Mouse (Mus musculus): ENCODE data around the gene Trank1. TPM values are rescaled to one million over a fixed set of nuclear protein-coding genes. Genes with fewer than 3 reads are reported as not detected.

The Trank1 gene
- polyA plus RNA-seq, 1 experiment from 2014 or later = 1.7 TPM

- ATAC-seq (ENCODE audit: low FRiP score, low read depth) = no peak
Observed at GRCm38 (mm10) chr9:111385526-111386491, 74.3 kb downstream of the Trank1 start.

GRCm38 (mm10) chr9:111386569-111386968 lies 75.0 kb downstream of the Trank1 start:
- WGBS = 80% methylated on average over 2 of the region's 2 CpGs

More at GRCm38 (mm10) chr9:111385526-111386491, 74.3 kb downstream of the Trank1 start:
- H3K4me1 ChIP-seq = 0 out of 2 replicates have a peak, but pooled peaks cover 8% of the 10 kb centered on the region
- no peaks in the 10 kb centered on the region for H3K9me3 ChIP-seq
- H3K9ac ChIP-seq (replicated peaks) = no peak overlapping the region
- WGBS = 88% methylated on average over 5 of the region's 5 CpGs
- no peak overlapping the region for H3K27ac ChIP-seq (replicated peaks)
- no peaks in the 10 kb centered on the region for H3K27me3 ChIP-seq
- H3K4me3 ChIP-seq = no peak overlapping the region
- H3K36me3 ChIP-seq = no peaks in the 10 kb centered on the region
- H3K4me2 ChIP-seq (replicated peaks) = no peak overlapping the region

GRCm38 (mm10) chr9:111387576-111387975 lies 76.0 kb downstream of the Trank1 start:
- Histone ChIP-seq H3K4me2 (replicated peaks) (no peak overlapping the region), H3K9me3 (no peaks in the 10 kb centered on the region), H3K27ac (replicated peaks) (no peak overlapping the region), H3K4me1 (0 out of 2 replicates have a peak, but pooled peaks cover 8% of the 10 kb centered on the region), H3K9ac (replicated peaks) (no peak overlapping the region), H3K27me3 (no peaks in the 10 kb centered on the region), H3K36me3 (no peaks in the 10 kb centered on the region), H3K4me3 (no peak overlapping the region)
- ATAC-seq (ENCODE audit: low FRiP score, low read depth) = no peak
- WGBS = 91% methylated on average over 4 of the region's 4 CpGs

More at GRCm38 (mm10) chr9:111386569-111386968, 75.0 kb downstream of the Trank1 start:
- H3K36me3 ChIP-seq = no peaks in the 10 kb centered on the region
- H3K27ac ChIP-seq (replicated peaks) = no peak overlapping the region
- no peaks in the 10 kb centered on the region for H3K27me3 ChIP-seq
- H3K4me2 ChIP-seq (replicated peaks) = no peak overlapping the region
- no peak for ATAC-seq (ENCODE audit: low FRiP score, low read depth)
- no peaks in the 10 kb centered on the region for H3K9me3 ChIP-seq
- no peak overlapping the region for H3K4me3 ChIP-seq
- no peak overlapping the region for H3K9ac ChIP-seq (replicated peaks)
- 0 out of 2 replicates have a peak, but pooled peaks cover 8% of the 10 kb centered on the region for H3K4me1 ChIP-seq

- H3K9me3 ChIP-seq = no peaks in the 10 kb centered on the region
- no peaks in the 10 kb centered on the region for H3K36me3 ChIP-seq
Observed at GRCm38 (mm10) chr9:111390016-111390415, 78.5 kb downstream of the Trank1 start.

DNA sequence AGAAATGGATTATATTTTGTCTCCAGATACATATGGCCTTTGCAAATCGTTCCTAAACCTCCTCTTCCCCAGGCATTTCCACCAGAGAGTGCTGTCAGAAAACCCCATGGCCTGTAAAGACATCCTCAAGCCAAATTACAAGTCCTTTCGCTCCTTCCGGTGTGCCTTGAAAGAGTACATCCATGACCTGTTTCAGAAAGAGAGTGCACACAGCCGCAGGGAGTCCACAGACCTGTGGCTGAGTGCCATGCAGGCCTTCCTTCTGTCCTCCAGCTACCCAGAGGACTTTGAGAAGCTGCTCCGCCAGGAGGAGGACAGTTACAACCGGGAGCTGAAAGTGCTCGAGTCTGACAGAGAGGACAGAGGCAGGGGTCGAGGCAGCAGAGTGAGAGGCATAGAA lies 79.5 kb downstream of the Trank1 start:
- no peaks in the 10 kb centered on the region for H3K27me3 ChIP-seq
- H3K27ac ChIP-seq (replicated peaks) = no peak overlapping the region
- no peak for ATAC-seq (ENCODE audit: low FRiP score, low read depth)
- H3K4me1 ChIP-seq = no peaks in the 10 kb centered on the region
- 79% methylated on average over 8 of the region's 8 CpGs for WGBS
- H3K4me3 ChIP-seq = no peak overlapping the region
- H3K36me3 ChIP-seq = no peaks in the 10 kb centered on the region
- no peak overlapping the region for H3K9ac ChIP-seq (replicated peaks)
- no peaks in the 10 kb centered on the region for H3K9me3 ChIP-seq
- no peak overlapping the region for H3K4me2 ChIP-seq (replicated peaks)

More at GRCm38 (mm10) chr9:111390016-111390415, 78.5 kb downstream of the Trank1 start:
- Histone ChIP-seq H3K4me1 (no peaks in the 10 kb centered on the region), H3K9ac (replicated peaks) (no peak overlapping the region), H3K4me2 (replicated peaks) (no peak overlapping the region), H3K4me3 (no peak overlapping the region), H3K27me3 (no peaks in the 10 kb centered on the region), H3K27ac (replicated peaks) (no peak overlapping the region)
- 87% methylated on average over 9 of the region's 9 CpGs for WGBS
- no peak for ATAC-seq (ENCODE audit: low FRiP score, low read depth)

GRCm38 (mm10) chr9:111391926-111392442 lies 80.4 kb downstream of the Trank1 start:
- Histone ChIP-seq H3K9ac (replicated peaks) (no peak overlapping the region), H3K4me3 (no peak overlapping the region), H3K9me3 (no peaks in the 10 kb centered on the region), H3K27me3 (no peaks in the 10 kb centered on the region), H3K27ac (replicated peaks) (no peak overlapping the region), H3K4me1 (no peaks in the 10 kb centered on the region), H3K4me2 (replicated peaks) (no peak overlapping the region), H3K36me3 (no peaks in the 10 kb centered on the region)
- 90% methylated on average over 18 of the region's 18 CpGs for WGBS
- ATAC-seq (ENCODE audit: low FRiP score, low read depth) = no peak

- no peak overlapping the region for H3K4me3 ChIP-seq
- no peak overlapping the region for H3K9ac ChIP-seq (replicated peaks)
- H3K27me3 ChIP-seq = no peaks in the 10 kb centered on the region
- ATAC-seq (ENCODE audit: low FRiP score, low read depth) = no peak
- no peak overlapping the region for H3K4me2 ChIP-seq (replicated peaks)
- H3K4me1 ChIP-seq = no peaks in the 10 kb centered on the region
- 68% methylated on average over 5 of the region's 5 CpGs for WGBS
- H3K9me3 ChIP-seq = no peaks in the 10 kb centered on the region
- no peaks in the 10 kb centered on the region for H3K36me3 ChIP-seq
- H3K27ac ChIP-seq (replicated peaks) = no peak overlapping the region
Observed at GRCm38 (mm10) chr9:111395265-111395664, 83.7 kb downstream of the Trank1 start.

- no peak overlapping the region for H3K27ac ChIP-seq (replicated peaks)
- H3K4me1 ChIP-seq = no peaks in the 10 kb centered on the region
- WGBS = 82% methylated on average over 2 of the region's 2 CpGs
- no peak overlapping the region for H3K4me2 ChIP-seq (replicated peaks)
- H3K9ac ChIP-seq (replicated peaks) = no peak overlapping the region
- no peak overlapping the region for H3K4me3 ChIP-seq
- no peaks in the 10 kb centered on the region for H3K9me3 ChIP-seq
- H3K27me3 ChIP-seq = no peaks in the 10 kb centered on the region
- no peak for ATAC-seq (ENCODE audit: low FRiP score, low read depth)
- no peaks in the 10 kb centered on the region for H3K36me3 ChIP-seq
Observed at GRCm38 (mm10) chr9:111398059-111398458, 86.5 kb downstream of the Trank1 start.

- H3K36me3 ChIP-seq = no peaks in the 10 kb centered on the region
- no peaks in the 10 kb centered on the region for H3K4me1 ChIP-seq
Observed at GRCm38 (mm10) chr9:111400089-111400488, 88.5 kb downstream of the Trank1 start.

GRCm38 (mm10) chr9:111403159-111403558 lies 91.6 kb downstream of the Trank1 start:
- Histone ChIP-seq H3K9me3 (no peaks in the 10 kb centered on the region), H3K36me3 (no peaks in the 10 kb centered on the region), H3K4me3 (no peak overlapping the region), H3K27ac (replicated peaks) (no peak overlapping the region), H3K27me3 (no peaks in the 10 kb centered on the region), H3K4me1 (no peaks in the 10 kb centered on the region), H3K4me2 (replicated peaks) (no peak overlapping the region), H3K9ac (replicated peaks) (no peak overlapping the region)
- WGBS = 89% methylated on average over 4 of the region's 4 CpGs
- no peak for ATAC-seq (ENCODE audit: low FRiP score, low read depth)

More at GRCm38 (mm10) chr9:111400089-111400488, 88.5 kb downstream of the Trank1 start:
- Histone ChIP-seq H3K27me3 (no peaks in the 10 kb centered on the region), H3K9ac (replicated peaks) (no peak overlapping the region), H3K4me2 (replicated peaks) (no peak overlapping the region), H3K9me3 (no peaks in the 10 kb centered on the region), H3K27ac (replicated peaks) (no peak overlapping the region), H3K4me3 (no peak overlapping the region)
- WGBS = 85% methylated on average over 4 of the region's 4 CpGs
- no peak for ATAC-seq (ENCODE audit: low FRiP score, low read depth)

GRCm38 (mm10) chr9:111404346-111405079 lies 93.0 kb downstream of the Trank1 start:
- ATAC-seq (ENCODE audit: low FRiP score, low read depth) = no peak

DNA sequence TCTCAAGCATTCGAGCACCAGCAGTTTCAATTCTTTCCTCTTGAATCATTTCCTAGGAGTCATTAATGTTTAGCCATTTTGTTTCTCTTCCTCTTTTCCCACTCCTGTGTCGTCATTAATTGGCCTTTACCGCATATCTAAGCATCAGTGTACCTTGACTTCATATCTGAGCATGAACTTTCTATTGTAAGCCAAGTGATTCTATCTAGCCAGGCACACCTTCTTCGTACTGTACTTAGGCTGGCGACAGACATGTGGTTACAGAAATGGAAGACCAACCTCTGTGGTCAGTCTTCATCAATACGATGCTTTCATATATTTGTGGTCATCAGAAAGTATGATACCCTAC lies 93.5 kb downstream of the Trank1 start:
- Histone ChIP-seq H3K4me1 (no peaks in the 10 kb centered on the region), H3K4me2 (replicated peaks) (no peak overlapping the region), H3K4me3 (no peak overlapping the region), H3K27me3 (no peaks in the 10 kb centered on the region), H3K9me3 (no peaks in the 10 kb centered on the region), H3K27ac (replicated peaks) (no peak overlapping the region), H3K36me3 (no peaks in the 10 kb centered on the region), H3K9ac (replicated peaks) (no peak overlapping the region)
- no peak for ATAC-seq (ENCODE audit: low FRiP score, low read depth)
- 88% methylated on average over 6 of the region's 6 CpGs for WGBS

More at GRCm38 (mm10) chr9:111404346-111405079, 93.0 kb downstream of the Trank1 start:
- H3K4me2 ChIP-seq (replicated peaks) = no peak overlapping the region
- no peaks in the 10 kb centered on the region for H3K4me1 ChIP-seq
- no peak overlapping the region for H3K27ac ChIP-seq (replicated peaks)
- 91% methylated on average over 12 of the region's 12 CpGs for WGBS
- H3K27me3 ChIP-seq = no peaks in the 10 kb centered on the region
- H3K36me3 ChIP-seq = no peaks in the 10 kb centered on the region
- H3K9me3 ChIP-seq = no peaks in the 10 kb centered on the region
- H3K4me3 ChIP-seq = no peak overlapping the region
- no peak overlapping the region for H3K9ac ChIP-seq (replicated peaks)
